Mouse (Mus musculus) gastrocnemius, postnatal 4 days (tissue): ENCODE measurements around the gene Gnai3. TPM values are rescaled to one million over a fixed set of nuclear protein-coding genes. Genes with fewer than 3 reads are reported as not detected.
A peak's percentile ranks its signal among the peaks of the same experiment; 100 is the strongest.

Experiments used
- DNase-seq, 2 experiments: peaks; one replicate each; pipeline ENCODE4 v3.0.0; 2021 to 2022; ENCODE audit warnings: low spot score in 2 of 2, mixed read lengths in 2 of 2
- total RNA-seq, 2 experiments: library from RNA; stranded (reverse); gene quantifications; 2 replicates each; pipeline ENCODE4 v1.2.3; 2021

The Gnai3 gene
- total RNA-seq, 2 experiments from 2014 or later: 56.6 to 60.5 TPM

DNA sequence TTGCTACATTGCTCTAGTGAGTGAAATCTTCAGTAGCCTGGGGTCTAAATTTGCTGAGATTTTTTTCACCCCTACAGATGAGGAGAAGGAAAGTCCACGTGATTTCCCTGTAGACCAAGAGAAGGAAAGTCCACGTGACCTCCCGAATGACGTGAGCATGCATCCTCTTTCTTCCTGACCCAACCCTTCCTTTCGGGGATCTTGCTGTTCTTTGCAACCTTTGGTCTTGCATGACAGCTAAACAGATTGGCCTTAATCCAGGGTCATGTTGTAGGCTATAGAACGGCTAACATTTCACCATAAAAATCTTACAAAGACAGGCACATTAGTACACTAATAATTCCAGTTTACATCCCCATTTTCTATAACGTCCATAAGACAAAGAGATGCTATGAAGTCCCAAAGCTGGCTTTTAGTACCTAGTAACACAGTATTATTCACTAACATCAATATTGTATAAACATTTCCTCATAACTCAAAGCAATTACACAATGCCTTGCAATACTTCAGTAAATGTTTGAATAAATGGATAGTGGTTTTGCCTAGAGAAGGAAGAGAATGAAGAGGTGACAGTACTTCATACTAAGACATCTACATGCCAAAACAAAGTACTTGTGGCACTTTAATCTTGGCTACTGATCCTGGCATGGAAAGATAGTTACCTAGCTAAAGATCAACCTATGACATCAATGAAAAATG is 32.2 kb downstream of the Gnai3 start:
- DNase-seq: no peak

GRCm38 (mm10) chr3:108112666-108113065 is 33.3 kb downstream of the Gnai3 start:
- DNase-seq: no peak

DNA sequence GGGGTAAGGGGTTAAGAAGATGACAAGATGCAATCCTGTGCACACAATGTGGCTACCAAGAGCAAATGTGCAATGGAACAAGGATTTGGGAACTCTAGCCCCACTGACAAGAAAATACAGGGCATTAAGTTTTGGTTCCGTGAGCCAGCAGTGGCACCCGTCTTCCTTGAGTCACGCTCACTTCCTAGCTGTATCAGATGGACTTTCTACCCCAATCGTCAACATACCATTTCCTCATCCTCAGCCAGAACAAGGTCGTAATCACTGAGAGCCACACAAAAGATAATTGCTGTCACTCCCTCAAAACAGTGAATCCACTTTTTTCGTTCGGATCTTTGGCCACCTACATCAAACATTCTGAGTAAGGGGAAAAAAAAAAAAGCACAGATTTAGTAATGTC is 33.7 kb downstream of the Gnai3 start:
- DNase-seq: no peak

GRCm38 (mm10) chr3:108111320-108111719 is 34.6 kb downstream of the Gnai3 start:
- DNase-seq: no peak

GRCm38 (mm10) chr3:108105281-108105680 is 40.7 kb downstream of the Gnai3 start:
- DNase-seq: no peak

DNA sequence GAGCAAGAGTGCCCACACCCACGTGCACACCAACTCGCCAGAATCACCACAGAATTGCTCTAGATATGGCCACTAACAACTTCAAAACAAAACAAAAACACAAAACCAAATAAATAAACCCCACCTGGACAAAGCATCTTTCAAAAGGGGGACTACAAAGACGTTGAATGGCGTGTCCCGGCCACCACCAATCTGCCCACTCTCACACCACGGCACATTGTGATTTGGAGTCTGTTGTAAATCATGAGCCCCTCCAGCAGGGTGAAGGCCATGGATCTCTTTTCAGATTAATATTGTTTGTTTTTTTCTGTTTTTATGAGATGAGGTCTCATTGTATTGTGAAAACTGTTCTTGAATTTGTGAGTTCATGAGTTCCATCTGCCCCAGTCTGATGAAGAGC is 43.9 kb downstream of the Gnai3 start:
- DNase-seq: no peak

DNA sequence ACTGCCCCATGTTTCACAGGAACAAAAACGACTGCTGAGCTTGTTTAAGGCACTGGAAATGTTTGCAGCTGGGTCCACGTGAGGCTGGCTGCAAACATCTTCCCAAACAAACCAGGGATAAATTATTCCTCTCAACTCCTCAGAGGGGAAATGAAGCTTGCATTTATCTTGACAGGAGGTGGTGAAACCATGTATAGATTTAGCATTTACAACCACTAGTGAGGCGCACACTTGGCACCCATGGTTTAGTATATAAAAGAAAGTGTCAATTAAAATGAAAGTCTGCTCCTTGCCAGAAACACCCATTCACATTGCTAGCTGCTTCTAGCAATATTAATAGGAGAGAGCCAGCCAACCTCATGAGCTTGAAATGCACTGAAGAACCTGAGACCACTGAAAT is 44.4 kb downstream of the Gnai3 start:
- DNase-seq: no peak

DNA sequence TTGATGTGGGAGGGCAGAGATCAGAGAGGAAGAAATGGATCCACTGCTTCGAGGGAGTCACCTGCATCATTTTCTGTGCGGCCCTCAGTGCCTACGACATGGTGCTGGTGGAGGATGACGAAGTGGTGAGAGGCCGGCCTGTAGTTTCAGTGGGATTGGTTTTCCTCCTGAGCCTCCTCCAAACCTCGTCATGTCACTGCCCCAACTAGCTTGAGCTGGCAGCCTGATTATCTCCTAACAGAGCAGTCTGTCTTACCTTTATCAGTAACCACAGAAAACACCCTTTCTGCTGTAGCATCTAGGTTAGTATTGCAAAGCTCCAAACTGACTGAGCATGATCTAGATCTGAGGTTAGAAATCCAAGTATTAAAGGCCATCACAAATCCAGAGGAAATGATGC is 47.6 kb downstream of the Gnai3 start:
- no peak for DNase-seq

- DNase-seq: no peak
Measured at GRCm38 (mm10) chr3:108097656-108098055, 48.3 kb downstream of the Gnai3 start.

DNA sequence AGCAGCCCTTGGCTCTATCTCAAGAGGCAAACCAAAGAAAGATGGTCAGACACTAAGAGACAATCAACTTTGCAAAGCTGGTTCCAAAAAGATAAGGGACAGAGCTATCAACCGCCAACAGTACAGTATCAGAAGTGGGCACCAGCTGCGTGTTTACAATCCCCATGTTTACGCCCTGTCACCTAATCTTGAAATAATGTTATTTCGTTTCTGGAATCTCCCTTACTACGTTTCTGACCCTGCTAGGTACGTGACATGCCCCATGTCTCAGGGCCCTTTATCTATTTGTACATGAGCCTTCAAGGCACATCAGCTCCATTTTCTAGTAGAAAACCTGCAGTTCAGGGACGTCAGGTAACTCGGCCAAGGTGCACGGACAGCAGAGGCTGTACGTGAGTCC is 49.2 kb downstream of the Gnai3 start:
- DNase-seq: no peak

- no peak for DNase-seq
Measured at GRCm38 (mm10) chr3:108096226-108096625, 49.7 kb downstream of the Gnai3 start.

DNA sequence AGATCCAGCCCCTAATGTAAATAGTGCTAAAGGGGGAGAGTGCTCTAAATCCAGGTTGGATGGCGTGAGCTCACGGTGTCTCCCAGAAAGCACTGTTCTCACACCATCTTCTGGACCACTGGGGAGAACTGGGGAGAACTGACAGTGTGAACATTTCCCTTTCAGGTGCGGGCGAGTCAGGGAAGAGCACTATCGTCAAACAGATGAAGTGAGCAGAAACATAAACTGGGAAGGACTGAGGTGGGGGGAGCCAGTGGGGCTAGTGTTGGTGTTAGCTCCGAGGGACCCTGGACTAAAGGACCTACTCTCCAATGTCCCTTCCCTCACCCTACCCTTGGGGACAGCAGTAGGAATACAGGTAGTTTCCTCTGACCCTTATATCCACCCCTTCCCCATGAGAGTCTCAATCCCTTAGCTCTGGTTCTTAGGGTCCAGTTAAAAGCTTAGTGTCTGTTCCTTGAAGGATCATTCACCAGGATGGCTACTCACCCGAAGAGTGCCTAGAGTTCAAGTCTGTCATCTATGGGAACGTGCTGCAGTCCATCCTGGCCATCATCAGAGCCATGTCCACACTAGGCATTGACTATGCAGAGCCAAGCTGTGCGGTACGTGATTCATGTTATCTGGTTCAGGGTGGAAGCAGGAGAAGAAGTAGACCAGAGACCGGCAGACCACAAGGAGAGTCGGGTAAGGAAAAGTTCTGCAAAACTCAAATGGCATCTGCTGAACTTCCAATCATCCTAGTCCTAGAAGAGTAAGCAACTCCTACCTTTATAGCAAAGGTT is 50.8 kb downstream of the Gnai3 start:
- DNase-seq: no peak

GRCm38 (mm10) chr3:108094146-108094545 is 51.8 kb downstream of the Gnai3 start:
- no peak for DNase-seq

GRCm38 (mm10) chr3:108093306-108093705 is 52.6 kb downstream of the Gnai3 start:
- no peak for DNase-seq

DNA sequence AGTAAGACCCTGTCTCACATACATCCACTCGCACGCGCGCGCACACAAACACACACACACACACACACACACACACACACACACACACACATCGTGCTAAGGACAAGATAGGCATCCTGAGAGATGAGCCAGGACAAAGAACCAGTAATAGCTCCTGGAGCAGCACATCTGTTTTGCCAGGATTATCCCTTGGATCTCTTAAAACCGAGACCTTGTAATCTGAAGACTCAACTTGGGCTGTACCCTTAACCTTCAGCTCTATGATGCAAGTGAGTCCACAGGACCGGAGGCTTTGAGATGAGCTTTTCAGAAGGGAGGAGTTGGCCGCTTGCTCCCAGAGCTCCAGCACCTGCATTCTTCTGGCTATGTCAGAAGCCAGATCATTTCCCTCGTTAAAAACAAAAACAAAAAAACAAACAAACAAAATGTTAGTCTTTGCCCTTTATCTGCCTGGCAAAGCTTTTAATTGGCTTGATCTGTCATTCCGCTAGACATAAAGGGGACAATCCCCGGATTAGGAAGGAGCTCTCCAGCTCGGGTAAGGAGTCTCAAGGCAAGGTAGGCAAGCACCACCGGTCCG is 53.3 kb downstream of the Gnai3 start, which contains the start of gene Gnat2:
TSS of gene Gnat2 (plus strand) at position 254 of the 580 bp plus-strand sequence.
- DNase-seq: no peak

GRCm38 (mm10) chr3:108092030-108092429 is 53.9 kb downstream of the Gnai3 start:
- DNase-seq: no peak

DNA sequence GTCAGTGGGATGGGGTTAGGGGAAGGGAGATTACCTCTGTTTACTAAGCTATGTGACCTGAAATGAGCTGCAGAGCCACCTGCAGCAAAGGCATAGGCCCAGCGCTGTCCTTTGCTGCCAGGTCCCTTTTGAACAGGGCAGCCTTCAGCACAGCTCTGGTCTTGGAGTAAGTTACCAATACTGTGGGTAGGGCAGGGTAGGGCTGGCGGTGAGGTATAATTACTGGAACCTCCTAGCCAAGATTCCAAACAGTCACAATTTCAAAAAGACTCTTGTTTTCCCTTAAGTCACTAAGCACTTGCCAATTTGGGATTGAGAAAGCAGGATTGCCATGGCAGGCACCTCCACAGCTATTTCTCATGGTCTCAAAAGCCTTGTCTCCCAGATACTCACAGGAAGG is 55.4 kb downstream of the Gnai3 start:
- DNase-seq: no peak

GRCm38 (mm10) chr3:108089916-108090315 is 56.0 kb downstream of the Gnai3 start:
- no peak for DNase-seq

GRCm38 (mm10) chr3:108088842-108089380 is 57.0 kb downstream of the Gnai3 start:
- DNase-seq: no peak

- DNase-seq: no peak
Measured at GRCm38 (mm10) chr3:108087329-108087728, 58.6 kb downstream of the Gnai3 start.

DNA sequence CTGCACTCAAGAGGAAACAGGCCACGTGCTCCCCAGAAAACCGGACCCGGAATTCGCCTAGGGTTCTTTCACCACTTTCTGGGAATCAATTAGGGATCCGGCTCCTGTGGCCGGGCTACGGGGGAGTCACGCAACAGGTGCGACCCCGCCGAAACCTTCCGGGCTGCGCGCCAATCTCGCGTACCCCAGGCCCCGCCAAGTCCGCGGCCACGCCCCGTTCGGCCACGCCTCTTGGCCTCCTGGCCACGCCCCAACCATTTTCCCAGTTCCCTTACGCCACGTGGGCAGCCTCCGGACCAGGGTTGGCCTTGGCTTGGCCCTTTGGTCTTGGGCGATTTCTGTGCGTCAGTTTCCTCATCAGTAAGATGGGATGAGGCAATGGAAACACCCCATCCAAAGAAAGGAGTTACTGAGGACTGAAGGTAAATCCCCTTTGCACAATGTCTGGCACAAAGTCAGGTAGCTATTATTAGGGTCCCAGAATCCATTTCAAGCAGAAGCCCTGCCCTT is 59.4 kb downstream of the Gnai3 start, which contains the start of gene Ampd2:
TSS of gene Ampd2 (minus strand) at position 182 of the 510 bp plus-strand sequence.
- DNase-seq: peak; percentile 75 to 81
